Mouse (Mus musculus) spleen, adult 12 weeks (tissue): ENCODE measurements around the gene Plekha1.

ENCODE experiments used
- DNase-seq: peaks from one replicate; pipeline ENCODE4 v3.0.0; 2022; ENCODE audit warnings: low spot score

Plekha1 gene

GRCm38 (mm10) chr7:130922981-130923731, 57.6 kb downstream of the Plekha1 start:
- DNase-seq: no peak

DNA sequence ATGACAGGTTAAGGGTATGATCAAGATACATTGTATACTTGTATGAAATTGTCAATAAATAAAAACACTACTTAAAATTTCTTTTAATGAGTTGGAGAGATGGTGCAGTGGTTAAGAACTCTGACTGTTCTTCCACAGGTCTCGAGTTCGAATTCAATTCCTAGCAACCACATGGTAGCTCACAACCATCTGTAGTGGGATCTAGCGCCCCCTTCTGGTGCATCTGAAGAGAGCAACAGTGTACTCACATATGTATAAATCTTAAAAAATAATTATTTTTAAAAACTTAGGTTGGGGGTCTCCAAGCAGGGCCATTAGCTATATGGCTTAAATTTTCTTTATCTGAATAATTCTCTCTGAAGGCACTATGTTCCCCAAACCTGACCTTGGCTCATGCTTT, 64.8 kb downstream of the Plekha1 start:
- no peak for DNase-seq

GRCm38 (mm10) chr7:130932921-130933320, 67.4 kb downstream of the Plekha1 start:
- DNase-seq: no peak

DNA sequence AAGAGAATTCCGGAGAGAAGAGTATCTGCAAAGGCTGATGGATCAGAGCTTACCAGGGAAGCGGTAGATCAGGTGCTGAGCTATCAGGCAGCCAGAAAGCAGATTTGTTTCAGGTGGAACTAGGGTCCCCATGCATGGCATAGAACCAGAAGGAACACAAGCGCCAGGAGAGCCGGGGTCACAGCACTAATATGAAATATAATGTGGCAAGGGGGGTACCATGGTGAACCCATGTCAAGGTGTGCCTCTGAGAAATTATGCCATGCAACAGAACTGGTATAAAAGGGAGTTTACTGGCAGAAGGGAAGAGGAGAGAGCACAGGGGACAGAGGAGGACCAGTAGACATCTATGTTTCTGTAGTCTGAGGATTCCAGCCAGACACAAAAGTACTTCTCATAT, 69.1 kb downstream of the Plekha1 start:
- DNase-seq: no peak

DNA sequence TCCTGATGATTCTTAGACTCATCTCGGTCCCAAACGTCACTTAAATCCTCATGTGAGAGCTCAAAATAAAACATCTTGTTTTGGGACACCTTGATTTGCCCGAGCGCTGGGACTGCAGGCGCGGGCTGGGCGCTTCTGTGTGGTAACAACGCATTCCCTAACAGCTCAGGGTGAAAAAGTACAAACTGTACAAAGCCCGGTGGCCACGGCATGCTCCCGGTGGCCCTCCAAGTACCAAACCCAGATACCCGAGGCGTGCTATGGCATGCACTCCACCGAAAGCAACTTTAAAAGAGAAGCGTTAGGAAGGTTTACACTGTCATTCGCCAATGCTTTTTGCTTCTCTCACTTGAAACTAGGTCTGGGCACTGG, 69.9 kb downstream of the Plekha1 start:
- no peak for DNase-seq

GRCm38 (mm10) chr7:130935793-130936471, 70.4 kb downstream of the Plekha1 start, which contains the start of gene Htra1:
Htra1 (plus strand) TSS chr7:130936111.
- no peak for DNase-seq

DNA sequence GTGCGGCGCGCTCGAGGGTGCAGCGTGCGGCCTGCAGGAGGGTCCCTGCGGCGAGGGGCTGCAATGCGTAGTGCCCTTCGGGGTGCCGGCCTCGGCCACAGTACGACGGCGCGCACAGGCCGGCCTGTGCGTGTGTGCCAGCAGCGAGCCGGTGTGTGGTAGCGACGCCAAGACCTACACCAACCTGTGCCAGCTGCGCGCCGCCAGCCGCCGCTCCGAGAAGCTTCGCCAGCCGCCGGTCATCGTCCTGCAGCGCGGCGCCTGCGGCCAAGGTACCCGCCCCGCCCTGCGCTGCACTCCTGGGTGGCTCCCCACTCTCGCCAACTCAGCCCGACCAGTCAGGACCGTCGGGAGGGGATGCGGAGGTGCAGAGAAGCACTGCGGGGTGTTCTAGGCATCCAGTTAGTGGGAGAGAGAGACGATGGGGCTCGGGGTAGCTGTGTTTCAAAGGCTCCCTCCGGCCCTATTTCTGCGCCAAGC, 71.0 kb downstream of the Plekha1 start:
- no peak for DNase-seq

- DNase-seq: no peak
Measured at GRCm38 (mm10) chr7:130937266-130937841, 71.8 kb downstream of the Plekha1 start.

- no peak for DNase-seq
Measured at GRCm38 (mm10) chr7:130938005-130938404, 72.4 kb downstream of the Plekha1 start.

DNA sequence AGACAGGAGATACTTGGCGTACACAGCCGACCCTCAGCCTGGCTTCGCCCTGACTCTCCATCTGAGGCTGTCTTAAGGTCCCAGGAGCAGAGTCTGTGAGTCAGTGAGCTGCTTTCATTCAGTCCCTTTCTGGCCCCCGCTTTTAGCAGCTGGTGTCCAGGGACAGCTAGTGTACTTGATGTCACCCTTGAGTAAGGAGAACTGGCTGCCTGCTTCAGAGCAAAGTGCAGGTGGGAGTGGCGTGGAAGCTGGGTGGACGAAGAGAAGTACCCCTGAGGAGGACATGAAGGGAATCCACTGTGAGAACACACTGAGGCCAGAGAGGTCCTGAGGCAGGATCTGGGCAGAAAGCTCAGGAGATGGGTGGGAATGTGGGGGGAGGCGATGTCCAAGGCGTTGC, 73.3 kb downstream of the Plekha1 start:
- no peak for DNase-seq

DNA sequence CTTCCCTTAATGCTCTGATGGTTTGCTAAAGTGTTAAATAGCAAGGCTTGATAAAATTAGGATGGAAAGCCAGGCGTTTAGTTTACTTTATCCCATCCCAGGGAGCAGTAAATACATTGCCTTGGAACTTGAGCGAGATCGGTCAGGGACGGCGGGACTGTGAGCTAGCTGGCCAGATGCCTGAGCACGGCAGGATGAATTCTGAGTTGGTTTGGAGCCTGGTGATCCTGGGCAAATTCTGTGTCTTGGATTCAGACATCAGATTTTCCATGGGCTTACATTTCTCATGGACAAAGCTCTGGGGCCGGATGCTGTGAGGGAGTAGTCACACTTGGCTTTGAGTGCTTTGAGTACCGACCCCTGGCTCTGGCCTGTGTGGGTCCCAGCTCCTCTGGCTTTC, 75.2 kb downstream of the Plekha1 start:
- DNase-seq: no peak

- no peak for DNase-seq
Measured at GRCm38 (mm10) chr7:130943280-130943895, 77.8 kb downstream of the Plekha1 start.

DNA sequence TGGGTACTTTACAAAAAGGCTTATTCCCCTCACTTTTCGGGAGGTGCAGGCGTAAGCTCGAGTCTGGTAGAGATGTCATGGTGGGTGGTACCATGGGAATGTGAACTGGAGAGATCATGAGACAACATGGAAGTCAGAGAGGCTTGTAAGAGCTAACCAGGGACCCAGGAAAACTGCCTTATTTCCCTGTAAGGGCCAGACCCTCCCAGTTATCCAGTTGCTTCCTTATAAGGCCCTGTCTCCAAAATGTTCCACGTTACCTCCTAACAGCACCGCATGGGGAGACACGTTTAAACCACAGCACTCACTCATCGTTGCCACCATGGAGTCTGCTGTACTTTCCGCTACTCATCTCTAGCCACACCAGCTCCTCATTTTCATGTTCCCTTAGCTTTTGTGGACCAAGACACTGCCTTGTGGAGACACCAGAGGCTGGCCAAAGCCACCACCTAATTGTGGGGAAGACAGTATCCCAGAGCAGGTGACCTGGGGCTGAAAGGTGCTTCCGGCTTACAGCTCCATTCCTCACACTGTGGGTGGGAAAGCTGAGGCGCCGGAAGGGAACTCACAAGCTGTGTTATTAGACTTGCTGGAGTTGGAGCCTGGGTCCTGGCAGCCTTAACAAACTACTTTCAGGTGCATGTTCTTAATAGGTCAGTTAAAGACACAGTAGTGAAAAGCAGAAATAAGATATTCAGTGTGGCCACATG, 79.4 kb downstream of the Plekha1 start:
- DNase-seq: no peak

DNA sequence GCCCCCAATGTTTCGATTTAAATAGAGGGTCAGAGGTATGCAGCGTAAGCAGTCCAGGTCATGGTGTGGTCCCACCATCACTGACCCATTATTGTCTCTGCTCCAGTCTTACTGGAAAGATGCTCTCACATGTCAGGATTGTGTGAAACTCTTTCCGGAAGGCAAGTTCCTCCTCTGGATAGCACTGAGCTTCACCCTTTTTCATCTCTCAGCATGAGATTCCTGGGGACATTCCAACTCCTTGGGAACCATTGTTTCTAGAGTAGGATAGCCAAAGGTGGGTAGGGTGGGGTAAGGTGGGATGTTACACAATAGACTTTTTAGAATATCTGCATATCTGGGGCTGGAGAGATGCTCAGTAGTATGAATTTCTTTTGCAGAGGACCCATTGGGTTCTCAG, 80.2 kb downstream of the Plekha1 start:
- DNase-seq: no peak

DNA sequence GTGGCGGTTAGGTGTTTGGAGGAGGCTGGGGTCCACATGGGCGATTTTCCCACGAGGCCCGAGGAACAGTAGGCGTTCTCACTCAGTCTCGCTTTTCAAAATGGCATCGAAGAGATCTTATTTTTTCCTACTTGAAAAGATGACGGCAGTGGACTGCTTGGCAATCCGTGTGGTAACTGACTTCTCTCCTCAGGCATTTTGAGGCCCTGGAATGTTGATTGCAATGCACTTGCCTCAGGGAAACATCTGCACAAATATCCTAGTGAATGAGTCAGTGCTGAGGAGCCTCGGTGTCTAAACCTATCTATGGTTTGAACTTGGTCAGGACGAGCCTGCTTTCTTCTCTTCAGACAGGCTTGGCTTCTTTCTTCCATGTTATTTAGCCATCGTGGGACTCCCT, 80.7 kb downstream of the Plekha1 start:
- no peak for DNase-seq

DNA sequence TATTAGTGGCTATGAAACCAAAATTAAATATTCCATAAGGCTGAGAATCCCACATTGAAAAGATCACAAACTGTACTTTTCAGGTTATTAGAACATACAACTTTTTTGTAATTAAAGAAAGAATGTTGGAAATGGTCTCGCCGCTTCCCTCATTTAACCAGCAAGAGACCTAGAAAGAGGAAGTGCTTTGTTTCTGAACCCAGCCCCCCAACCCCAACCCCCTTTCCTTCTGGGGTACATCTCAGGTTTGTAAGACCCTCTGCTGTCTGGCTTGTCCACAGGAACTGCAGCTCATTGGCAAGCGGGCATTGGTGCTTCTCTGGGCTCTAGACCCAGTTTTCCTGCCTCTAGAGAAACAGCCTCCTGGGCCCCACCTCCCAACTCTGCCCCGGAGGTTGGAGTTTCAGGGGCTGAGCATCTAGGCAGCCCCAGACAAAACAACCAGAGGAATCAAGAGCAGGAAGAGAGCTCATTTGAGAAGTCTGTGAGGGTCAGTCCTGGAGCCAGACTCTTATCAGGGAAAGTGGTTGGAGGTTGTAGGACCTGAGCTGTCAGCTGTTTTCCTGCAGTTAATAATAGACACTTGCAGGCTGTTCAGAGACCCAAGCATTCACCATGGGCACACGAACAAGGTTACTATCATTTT, 83.1 kb downstream of the Plekha1 start:
- no peak for DNase-seq

DNA sequence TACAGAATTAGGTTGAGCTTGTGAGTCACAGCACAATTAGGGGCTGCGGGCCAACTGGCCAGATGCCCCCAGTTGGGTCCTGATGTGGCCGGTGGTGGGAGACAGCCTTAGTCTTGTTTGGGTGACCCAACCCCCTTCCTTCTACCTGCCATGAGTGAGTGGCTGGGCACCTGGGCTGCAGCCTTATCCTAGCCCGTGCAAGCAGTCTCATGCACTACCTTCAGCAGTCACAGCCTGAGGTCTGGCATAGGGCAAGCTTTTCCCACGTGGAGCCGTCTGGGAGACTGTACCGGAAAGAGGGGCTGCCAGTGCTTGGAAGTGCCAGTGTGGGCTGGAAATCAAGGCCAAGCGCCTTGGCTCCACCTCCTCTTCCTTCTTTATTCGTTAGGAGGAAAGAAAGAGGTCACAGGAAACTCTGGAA, 83.8 kb downstream of the Plekha1 start:
- DNase-seq: no peak

GRCm38 (mm10) chr7:130950482-130950881, 84.9 kb downstream of the Plekha1 start:
- no peak for DNase-seq

DNA sequence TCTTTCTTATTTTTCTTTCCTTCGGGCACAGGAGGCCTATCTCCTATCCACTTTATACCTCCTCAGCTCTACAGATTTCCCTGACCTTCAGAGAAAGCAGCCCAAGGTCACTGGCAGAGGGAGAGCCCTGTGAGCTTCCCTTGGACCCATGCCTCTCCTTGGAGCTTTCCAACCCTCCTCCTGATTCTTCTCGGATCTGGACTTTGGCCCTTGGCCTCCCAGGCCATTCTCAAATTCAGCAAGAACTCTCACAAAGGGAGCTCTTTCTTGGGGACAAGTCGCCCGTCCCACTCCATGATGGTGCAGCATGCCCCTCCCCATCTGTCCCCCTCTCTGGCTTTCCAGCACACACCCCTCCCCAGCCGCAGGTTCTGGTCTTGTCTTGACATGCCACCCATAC, 85.4 kb downstream of the Plekha1 start:
- DNase-seq: no peak

DNA sequence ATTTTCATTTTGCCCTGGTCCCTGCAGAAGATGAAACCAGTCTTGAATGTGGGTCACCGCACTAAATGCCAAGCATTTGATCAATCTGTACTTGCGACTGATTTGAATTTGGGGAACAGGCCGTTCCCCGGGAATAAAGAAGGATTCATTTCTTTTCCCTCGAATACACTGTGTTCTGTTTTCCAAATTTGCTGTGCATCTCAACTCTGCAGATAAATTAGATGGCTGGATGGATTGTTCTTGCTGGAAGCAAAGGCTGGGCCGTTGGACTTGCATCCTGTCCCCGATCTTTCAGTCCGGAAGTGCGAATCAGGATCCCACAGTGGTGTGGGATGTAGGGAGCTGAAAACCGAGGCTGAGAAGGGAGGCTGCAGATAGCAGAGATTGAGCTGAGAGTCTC, 87.8 kb downstream of the Plekha1 start:
- DNase-seq: no peak

DNA sequence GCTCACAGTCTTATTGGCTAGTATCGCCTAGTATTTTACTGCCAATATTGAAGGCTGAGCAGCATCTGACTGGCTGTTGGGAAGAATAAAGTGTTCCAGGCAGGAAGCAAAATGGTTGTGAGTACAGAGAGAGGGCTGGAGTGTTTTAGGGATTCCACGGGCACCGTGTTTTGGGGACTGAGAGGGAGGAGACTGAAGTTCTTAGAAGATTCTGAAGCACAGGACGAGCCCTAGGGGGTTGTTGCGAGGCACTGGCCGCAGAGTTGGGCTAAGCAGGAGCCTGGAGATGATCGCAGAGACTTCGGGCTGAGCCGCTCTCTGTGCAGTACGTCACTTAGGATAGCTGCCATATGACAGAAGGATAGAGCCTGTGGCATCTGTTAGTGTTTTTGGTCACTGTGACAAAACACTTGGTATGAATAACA, 88.6 kb downstream of the Plekha1 start:
- DNase-seq: no peak

DNA sequence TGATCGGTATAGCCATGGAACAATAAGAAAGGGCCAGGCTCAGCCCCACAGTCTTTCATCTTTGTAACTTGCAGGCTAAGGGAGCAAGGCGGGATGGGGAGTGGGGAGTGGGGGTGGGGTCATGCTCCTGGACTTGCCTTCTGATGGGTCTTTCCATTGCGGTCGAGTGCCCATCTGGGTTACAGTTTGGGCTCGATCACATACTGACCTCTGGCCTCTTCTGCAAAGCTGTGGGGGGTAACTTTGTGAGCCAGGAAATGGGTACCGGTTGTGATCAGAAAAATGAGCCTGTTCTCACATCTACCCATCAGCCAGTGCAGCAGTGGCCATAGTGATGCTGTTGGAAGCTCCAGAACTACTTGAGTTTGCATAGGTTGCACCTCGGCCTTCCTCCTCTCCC, 93.0 kb downstream of the Plekha1 start:
- DNase-seq: no peak
